Mouse (Mus musculus) neural tube, embryonic 14.5 days (tissue): Measurements from ENCODE around the gene Adgre5. TPM values are rescaled to one million over a fixed set of nuclear protein-coding genes. Genes with fewer than 3 reads are reported as not detected.
A peak's percentile ranks its signal among the peaks of the same experiment; 100 is the strongest.

Experiments
- ATAC-seq: fragments of 200-750 bp; cut with Nextera tagmentation; 2 replicates; pipeline ENCODE4 v1.8.0; 2017; ENCODE audit warnings: low read depth, mild to moderate bottlenecking, moderate TSS enrichment, moderate library complexity
- H3K27ac ChIP-seq: fragments of 300-500 bp; sonication (generic); 2 replicates; pipeline ENCODE4 v1.5.1; 2014; ENCODE audit warnings: low read depth, mild to moderate bottlenecking, control low read depth, low read length, moderate library complexity, mixed read lengths
- H3K27me3 ChIP-seq: fragments of 300-500 bp; sonication (generic); 2 replicates; pipeline ENCODE4 v1.6.1; 2014; ENCODE audit warnings: low read length; ENCODE audit not compliant: control insufficient read depth, insufficient read depth
- H3K36me3 ChIP-seq: fragments of 300-500 bp; sonication (generic); 2 replicates; pipeline ENCODE4 v1.6.1; 2014; ENCODE audit warnings: low read length, mixed read lengths; ENCODE audit not compliant: control insufficient read depth, insufficient read depth
- H3K4me1 ChIP-seq: fragments of 300-500 bp; sonication (generic); 2 replicates; pipeline ENCODE4 v1.6.1; 2014; ENCODE audit warnings: low read length; ENCODE audit not compliant: control insufficient read depth, insufficient read depth
- H3K4me2 ChIP-seq: fragments of 300-500 bp; sonication (generic); 2 replicates; pipeline ENCODE4 v1.6.1; 2014; ENCODE audit warnings: mild to moderate bottlenecking, low read depth, low read length, control low read depth
- H3K4me3 ChIP-seq: fragments of 300-500 bp; sonication (generic); 2 replicates; pipeline ENCODE4 v1.5.1; 2014; ENCODE audit warnings: low read depth, low read length, control low read depth, mixed read lengths
- H3K9ac ChIP-seq: fragments of 300-500 bp; sonication (generic); replicated peaks from 2 replicates; pipeline ENCODE4 v1.6.1; 2014; ENCODE audit warnings: low read depth, mild to moderate bottlenecking, control low read depth, low read length, mixed read lengths
- H3K9me3 ChIP-seq: fragments of 300-500 bp; sonication (generic); 2 replicates; pipeline ENCODE4 v1.6.1; 2016; ENCODE audit warnings: low read length; ENCODE audit not compliant: control insufficient read depth
- WGBS: fragments of 180-500 bp; shearing (Covaris S2); extraction: QIAGEN DNeasy Blood & Tissue Kit; methylation state at CpG from one replicate; pipeline ENCODE4 v1.1.7; 2014; 5-methylcytosine and 5-hydroxymethylcytosine counted together
- polyA plus RNA-seq: library from polyadenylated mRNA; unstranded; fragments of >200 nt; fragmentation: Nextera tagmentation; extraction: Ambion mirVana; gene quantifications from 2 replicates; pipeline ENCODE4 v1.2.1, GENCODE M21; 2014

Gene Adgre5
- polyA plus RNA-seq, 1 experiment from 2014 or later = 8.8 TPM

GRCm38 (mm10) chr8:83732919-83733318 lies 8.2 kb downstream of the Adgre5 start:
- WGBS = 84% methylated on average over 6 of the region's 6 CpGs
- no peaks in the 10 kb centered on the region; the same call in 1 of the 2 replicates for H3K27me3 ChIP-seq
- H3K4me1 ChIP-seq = no peaks in the 10 kb centered on the region
- H3K36me3 ChIP-seq = no peaks in the 10 kb centered on the region
- no peak overlapping the region for H3K9ac ChIP-seq
- H3K9me3 ChIP-seq = no peaks in the 10 kb centered on the region
- no peak overlapping the region for H3K4me3 ChIP-seq
- no peak overlapping the region for H3K4me2 ChIP-seq
- H3K27ac ChIP-seq = no peak overlapping the region
- ATAC-seq = no peak

DNA sequence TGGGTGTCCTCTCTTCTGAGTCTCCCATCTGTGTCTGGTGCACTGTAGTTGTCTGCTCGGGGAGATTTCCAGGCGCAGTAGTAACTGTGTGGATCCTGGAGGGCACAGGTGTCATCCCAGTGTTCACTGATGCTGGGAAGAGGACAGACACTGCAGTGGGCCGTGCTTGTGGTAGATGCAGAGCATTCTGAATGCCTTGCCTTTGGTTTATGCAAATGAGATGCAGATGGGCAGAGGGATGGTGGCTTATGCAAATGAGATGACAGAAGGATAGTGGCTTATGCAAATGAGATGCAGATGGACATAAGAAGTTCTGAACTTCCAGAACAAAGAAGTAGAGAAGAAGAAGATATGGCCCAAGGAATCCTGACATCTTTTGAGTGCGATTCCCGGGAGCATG lies 9.2 kb downstream of the Adgre5 start:
- no peak overlapping the region for H3K4me3 ChIP-seq
- WGBS = 67% methylated on average over 5 of the region's 5 CpGs
- no peak overlapping the region for H3K9ac ChIP-seq
- no peaks in the 10 kb centered on the region for H3K4me1 ChIP-seq
- H3K27me3 ChIP-seq = no peaks in the 10 kb centered on the region
- H3K4me2 ChIP-seq = no peak overlapping the region
- no peaks in the 10 kb centered on the region for H3K36me3 ChIP-seq
- H3K27ac ChIP-seq = no peak overlapping the region
- H3K9me3 ChIP-seq = no peaks in the 10 kb centered on the region
- no peak for ATAC-seq

DNA sequence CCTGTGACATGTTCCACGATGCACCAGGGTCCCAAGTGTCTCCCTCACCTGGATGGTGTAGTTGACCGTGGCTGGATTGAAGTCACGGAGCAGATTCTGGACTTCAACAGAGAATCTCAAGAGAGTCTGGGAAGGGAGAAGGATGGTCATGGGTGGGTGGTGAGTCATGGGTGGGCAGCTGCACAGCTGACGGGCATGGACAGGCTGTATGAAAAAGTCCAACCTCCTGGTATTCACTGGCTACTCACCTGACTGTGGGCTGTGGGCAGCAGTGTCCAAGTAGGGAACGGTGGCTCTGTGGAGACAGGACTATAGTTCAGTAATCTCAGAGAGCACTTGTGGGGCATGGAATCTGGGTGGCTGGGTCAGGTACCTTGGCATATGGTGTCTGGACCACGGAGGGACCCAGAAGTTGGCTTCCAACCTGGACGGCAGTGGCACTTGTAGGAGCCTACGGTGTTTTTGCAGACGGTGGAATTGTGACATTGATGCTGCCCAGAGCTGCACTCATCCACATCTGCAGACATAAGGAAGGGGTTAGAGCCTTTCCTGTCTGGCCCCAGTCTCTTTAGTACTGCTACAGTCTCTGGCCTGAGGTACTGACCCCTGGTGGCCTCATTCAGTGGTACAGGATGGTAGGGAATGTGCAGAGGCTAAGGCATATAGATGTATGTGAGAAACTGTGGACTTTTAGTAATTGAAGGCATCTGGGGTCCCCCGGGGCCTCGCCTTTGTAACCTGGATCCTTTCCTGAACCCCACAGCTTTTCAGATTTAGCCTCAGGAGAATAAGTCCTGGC lies 11.9 kb downstream of the Adgre5 start:
- no peak for ATAC-seq
- 86% methylated on average over 11 of the region's 11 CpGs for WGBS
- Histone ChIP-seq H3K4me2 (no peak overlapping the region), H3K4me3 (no peak overlapping the region), H3K9me3 (no peaks in the 10 kb centered on the region), H3K9ac (no peak overlapping the region), H3K36me3 (peaks cover 13% of the 10 kb centered on the region; the same call in 1 of the 2 replicates), H3K4me1 (no peaks in the 10 kb centered on the region), H3K27ac (no peak overlapping the region), H3K27me3 (no peaks in the 10 kb centered on the region)

- Histone ChIP-seq H3K4me1 (no peaks in the 10 kb centered on the region), H3K27me3 (no peaks in the 10 kb centered on the region), H3K9ac (no peak overlapping the region), H3K4me3 (no peak overlapping the region), H3K36me3 (peaks cover 49% of the 10 kb centered on the region), H3K27ac (no peak overlapping the region), H3K4me2 (no peak overlapping the region), H3K9me3 (no peaks in the 10 kb centered on the region)
- WGBS = 96% methylated on average over 8 of the region's 8 CpGs
- no peak for ATAC-seq
Observed at GRCm38 (mm10) chr8:83725521-83726102, 15.5 kb downstream of the Adgre5 start.

GRCm38 (mm10) chr8:83724697-83725482 lies 16.2 kb downstream of the Adgre5 start:
- peak; percentile 71 for ATAC-seq
- Histone ChIP-seq H3K4me3 (no peak overlapping the region), H3K9me3 (no peaks in the 10 kb centered on the region), H3K4me2 (no peak overlapping the region), H3K36me3 (peaks cover 54% of the 10 kb centered on the region), H3K27ac (no peak overlapping the region), H3K4me1 (no peaks in the 10 kb centered on the region), H3K9ac (no peak overlapping the region), H3K27me3 (no peaks in the 10 kb centered on the region)
- WGBS = 44% methylated on average over 15 of the region's 15 CpGs

DNA sequence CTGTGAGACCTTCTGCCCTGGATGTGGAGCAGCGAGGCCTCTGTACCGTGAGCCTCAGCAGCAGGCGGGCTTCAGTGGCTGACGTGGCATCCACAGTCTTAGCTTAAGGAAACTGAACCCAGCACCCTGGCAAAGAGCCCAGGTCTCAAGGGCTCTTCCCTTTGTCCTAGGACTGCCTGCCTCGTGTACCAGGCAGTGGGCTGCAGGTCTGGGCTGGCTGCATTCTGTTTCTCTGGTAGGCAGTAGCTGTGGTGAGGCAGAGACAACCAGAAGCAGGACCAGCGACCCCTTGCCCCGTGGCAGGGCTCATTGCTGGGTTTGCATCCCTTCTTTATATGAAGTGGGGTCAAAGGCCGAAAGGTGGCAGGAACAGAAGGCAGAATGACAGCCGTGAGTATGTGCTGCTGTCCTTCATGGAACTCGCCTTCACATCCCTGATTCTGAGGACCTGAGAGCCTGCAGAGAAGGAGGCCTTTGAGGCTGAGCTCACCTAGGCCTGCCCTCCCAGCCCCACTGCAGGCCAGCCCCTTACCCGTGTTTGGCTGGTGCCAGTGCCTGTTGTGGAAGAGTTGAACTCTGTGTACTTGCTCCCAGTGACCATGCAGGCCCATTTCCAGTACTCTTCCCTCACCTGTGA lies 17.6 kb downstream of the Adgre5 start:
- Histone ChIP-seq H3K9me3 (no peaks in the 10 kb centered on the region), H3K4me1 (no peaks in the 10 kb centered on the region), H3K36me3 (peaks cover 58% of the 10 kb centered on the region), H3K9ac (no peak overlapping the region), H3K27ac (no peak overlapping the region), H3K4me2 (no peak overlapping the region), H3K4me3 (no peak overlapping the region), H3K27me3 (no peaks in the 10 kb centered on the region)
- no peak for ATAC-seq
- WGBS = 84% methylated on average over 11 of the region's 11 CpGs

DNA sequence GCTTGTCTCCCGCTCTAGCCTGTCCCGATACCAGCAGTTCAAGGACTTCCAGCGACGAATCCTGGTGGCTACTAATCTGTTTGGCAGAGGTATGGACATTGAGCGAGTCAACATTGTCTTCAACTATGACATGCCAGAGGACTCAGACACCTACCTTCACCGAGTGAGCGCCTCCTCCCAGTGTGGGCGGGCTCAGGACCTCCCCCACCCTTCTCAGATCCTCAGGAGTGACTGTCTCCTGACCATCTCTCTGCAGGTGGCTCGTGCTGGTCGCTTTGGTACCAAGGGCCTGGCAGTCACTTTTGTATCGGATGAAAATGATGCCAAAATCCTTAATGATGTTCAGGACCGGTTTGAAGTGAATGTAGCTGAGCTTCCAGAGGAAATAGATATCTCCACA lies 18.5 kb downstream of the Adgre5 start:
- no peak overlapping the region for H3K27ac ChIP-seq
- peaks cover 58% of the 10 kb centered on the region for H3K36me3 ChIP-seq
- H3K9ac ChIP-seq = no peak overlapping the region
- H3K4me1 ChIP-seq = 0 out of 2 replicates have a peak, but pooled peaks cover 4% of the 10 kb centered on the region
- no peak for ATAC-seq
- no peak overlapping the region for H3K4me3 ChIP-seq
- H3K9me3 ChIP-seq = no peaks in the 10 kb centered on the region
- no peaks in the 10 kb centered on the region for H3K27me3 ChIP-seq
- H3K4me2 ChIP-seq = no peak overlapping the region
- 93% methylated on average over 12 of the region's 12 CpGs for WGBS

DNA sequence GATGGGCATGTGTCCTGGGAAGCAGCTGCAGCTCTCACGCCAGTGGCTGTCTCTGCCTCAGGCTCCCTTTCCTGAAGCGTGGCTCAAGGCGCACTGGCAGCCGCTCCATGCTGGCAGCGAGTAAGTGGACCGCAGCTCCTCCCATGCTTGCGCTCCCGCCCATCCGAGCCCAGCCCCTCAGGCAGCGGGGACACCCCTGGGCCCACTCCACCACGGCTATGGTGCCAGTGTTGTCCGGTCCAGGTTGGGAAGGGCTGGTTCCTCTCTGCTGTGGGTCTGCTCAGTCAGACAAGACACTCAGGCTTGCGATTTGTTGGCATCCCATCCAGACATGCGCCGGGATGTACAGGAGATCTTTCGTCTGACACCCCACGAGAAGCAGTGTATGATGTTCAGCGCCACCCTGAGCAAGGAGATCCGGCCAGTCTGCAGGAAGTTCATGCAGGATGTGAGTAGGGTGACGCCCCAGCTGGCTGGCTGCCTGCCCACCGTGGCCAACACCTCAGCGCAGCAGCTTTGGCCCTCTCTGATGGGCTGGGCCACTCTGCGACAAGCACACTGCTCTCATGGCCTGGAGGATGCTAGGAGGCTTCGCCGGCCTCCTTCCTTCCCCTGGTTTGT lies 19.6 kb downstream of the Adgre5 start:
- H3K4me3 ChIP-seq = no peak overlapping the region
- H3K4me2 ChIP-seq = no peak overlapping the region
- no peaks in the 10 kb centered on the region for H3K27me3 ChIP-seq
- H3K9me3 ChIP-seq = no peaks in the 10 kb centered on the region
- H3K27ac ChIP-seq = no peak overlapping the region
- no peak for ATAC-seq
- H3K9ac ChIP-seq = no peak overlapping the region
- 92% methylated on average over 24 of the region's 25 CpGs for WGBS
- peaks cover 9% of the 10 kb centered on the region; the same call in 1 of the 2 replicates for H3K4me1 ChIP-seq
- peaks cover 58% of the 10 kb centered on the region for H3K36me3 ChIP-seq
